Mouse (Mus musculus) T-helper 17 cell (primary cell): Measurements from ENCODE around the gene Zfand3.

Experiments
- in situ Hi-C, 2 experiments: fragments of 300-600 bp; cut with MboI, MseI; formaldehyde crosslinking; loops; 1 replicate in 1 of 2; 2 replicates in 1 of 2; pipeline ENCODE4 v1.15.1; 2025; ENCODE audit warnings: high pct_unique_total_duplicates in 2 of 2

Zfand3 gene

DNA sequence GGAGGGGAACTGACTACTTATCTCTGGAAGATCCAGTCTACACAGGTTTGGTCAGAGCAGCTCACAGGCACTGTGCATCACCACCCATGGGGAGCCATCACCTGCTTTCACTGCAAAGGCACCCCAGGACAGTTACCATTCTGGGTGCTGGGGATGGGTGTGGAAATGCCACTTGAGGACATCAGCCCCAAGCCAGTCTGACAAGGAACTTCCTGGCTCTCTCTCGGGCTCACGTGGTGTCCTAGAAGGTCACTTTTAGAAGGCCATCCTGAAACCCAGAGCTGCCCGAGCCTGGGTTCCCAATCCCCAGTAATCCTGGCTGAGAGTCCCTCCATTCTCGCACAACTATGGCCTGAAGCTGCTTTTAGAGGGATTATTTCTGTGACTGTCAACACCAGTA, 211.2 kb downstream of the Zfand3 start:
- in situ Hi-C loops, result no loop called here

DNA sequence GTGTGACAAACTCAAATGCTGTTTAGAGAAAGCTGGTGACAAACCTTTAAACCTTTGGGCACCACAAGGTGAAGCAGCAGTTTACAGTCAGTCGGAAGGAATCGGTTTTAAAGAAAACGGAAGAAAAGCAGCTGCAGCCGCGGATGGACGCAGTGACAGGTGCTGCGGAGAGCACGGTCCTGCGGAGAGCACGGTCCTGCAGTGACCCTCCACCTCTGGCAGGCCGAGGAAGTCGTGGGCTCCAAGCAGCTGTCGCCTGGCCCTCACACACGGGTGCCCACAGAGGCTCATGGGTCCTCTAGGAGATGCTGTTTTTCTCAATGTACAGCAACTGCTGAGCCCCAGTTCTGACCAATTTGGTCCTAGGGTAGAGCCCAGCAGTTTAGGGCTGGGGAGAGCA, 217.1 kb downstream of the Zfand3 start:
- in situ Hi-C loops, result no loop called here

DNA sequence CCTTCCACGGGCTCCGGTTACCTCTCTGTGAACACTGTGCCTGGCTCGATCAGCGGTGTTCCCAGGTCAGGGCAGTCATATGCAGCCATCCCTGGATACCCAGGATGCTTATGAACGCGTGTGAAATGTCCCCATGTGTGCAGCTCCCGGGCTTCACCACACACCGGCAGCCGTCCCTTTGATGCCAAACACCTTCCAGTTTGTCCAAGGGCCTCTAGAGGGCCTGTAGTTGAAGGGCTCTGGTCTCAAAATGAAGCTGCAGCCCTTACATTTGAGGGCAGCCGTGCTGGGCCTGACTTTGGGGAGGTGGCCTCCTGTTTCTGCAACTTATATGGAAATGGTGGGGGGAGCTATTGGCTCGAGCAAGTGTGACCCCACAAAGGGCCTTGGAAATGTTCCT, 217.8 kb downstream of the Zfand3 start:
- in situ Hi-C loops, result no loop called here

DNA sequence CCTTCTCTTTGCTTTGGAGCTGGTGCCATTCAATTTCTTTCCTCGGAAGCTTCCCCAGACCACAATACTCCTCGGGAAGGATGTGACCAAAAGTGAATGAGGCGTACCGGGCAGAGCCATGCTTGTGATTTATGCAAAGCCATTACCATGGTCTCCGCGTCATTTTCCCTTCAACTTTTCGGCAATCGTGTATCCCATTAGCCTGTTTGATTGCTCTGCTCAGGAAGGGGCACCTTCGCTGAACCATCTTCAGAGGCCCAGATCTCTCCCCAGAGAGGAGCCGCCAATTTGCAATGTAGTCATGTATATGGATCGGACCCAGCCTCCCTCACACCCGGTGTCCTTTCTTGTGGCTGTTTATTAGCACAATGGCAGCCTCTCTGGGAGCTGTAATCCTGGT, 218.3 kb downstream of the Zfand3 start:
- in situ Hi-C loops, result no loop called here

DNA sequence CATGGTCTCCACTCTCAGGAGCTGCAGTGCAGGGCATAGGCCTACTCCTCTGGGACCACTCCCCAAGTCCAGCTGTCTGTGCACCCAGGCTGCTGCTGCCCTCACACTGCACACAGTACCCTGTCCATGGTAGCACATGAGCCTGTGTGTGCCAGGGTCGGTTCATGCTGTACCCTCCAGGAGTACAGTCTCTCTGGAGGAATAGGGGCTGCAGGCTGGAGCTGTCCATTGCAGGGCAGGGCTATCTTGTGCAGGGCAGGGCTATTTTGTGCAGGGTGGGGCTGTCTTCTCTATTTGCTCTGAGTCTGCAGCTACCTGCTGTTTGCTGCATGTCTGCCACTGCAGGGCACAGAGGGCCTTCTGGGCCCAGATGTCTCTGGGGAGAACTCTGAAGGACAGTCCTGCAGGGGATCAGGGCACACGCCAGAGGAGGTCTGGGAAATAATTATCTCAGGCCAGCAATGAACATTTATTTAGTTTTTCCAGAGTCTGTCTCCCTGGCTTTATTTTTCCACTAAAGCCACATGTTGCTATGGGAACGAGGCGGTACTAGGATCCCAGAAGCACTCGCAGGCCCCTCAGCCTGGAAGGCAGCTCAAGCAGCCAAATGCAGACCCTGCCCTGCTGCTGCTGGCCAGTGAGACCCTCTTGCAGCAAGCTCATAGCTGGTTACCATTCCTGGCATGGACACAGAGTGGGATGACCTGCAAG, 220.7 kb downstream of the Zfand3 start:
- in situ Hi-C loops, result no loop called here

DNA sequence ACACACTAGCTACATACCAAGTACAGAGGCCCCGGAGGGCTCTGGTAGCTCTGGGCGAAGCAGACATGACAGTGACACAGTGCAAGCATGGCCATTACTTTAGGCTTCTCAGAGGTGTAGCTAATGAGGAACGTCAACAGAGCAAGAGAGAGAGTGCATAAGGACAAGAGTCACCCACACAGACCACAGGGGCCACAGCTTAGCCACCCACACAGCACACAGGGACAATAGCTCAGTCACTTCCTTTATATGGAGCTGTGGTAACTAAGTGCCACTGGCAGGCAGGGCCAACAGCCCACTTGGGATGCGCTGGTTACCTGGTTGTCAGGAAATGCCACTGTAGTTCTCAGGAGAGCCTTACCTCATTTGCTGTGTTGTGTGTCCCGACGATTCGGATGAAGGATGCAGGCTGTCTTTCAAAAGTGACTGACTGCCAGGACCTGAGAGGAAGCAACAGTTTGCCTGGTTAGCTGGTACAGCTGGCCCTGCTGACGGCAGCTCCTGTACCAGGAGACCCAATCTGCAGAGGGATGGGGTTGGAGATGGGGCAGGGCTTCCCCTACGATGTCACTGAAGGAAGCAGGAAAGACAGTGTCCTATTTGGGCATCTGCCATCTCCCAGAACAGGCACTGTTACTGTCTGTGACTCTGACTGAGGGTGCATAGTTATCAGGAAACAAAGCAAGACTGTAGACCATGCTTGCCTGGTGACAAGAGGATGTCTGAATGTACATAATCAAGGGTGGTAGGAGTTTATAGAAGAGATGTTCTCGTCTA, 224.1 kb downstream of the Zfand3 start:
- in situ Hi-C loops, result no loop called here

DNA sequence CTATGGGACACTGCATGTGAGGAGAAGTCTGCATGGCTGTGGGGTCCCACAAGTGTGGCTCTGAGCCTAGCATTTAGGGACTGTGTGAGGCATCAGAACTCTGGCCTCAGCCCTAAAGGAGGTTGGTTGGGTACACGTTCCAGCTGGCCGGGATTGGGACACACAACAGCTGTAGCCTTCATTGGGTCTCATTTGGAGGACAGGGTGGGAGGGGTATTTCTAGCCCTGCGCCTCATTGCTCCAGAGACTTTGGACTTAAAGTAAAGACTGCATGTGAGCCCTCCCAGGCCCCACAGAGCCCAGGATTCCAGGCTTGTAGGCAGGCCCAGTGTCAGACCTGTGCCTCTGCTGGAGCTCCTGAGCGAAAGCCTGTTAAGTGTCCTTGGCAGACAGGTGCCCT, 225.9 kb downstream of the Zfand3 start:
- in situ Hi-C loops, result no loop called here

DNA sequence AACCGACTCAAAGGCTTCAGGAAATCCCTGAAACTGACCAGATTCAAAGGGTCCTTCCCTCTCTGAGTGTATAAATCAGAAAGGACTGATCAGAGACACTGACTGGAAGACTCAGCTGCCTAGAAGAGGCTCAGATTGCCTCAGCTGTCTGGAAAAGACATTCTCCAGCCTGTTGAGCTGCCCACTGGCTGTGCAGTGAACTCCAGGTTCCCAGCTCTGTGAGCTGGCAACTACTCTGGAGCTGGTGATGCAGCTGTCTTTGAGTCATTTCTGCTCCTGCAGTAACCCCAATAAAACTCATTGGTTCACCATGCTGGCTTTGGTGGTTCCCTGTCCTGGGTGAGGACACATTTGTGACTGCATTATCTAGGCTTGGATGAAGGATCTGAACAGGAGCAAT, 226.9 kb downstream of the Zfand3 start:
- in situ Hi-C loops, result no loop called here

DNA sequence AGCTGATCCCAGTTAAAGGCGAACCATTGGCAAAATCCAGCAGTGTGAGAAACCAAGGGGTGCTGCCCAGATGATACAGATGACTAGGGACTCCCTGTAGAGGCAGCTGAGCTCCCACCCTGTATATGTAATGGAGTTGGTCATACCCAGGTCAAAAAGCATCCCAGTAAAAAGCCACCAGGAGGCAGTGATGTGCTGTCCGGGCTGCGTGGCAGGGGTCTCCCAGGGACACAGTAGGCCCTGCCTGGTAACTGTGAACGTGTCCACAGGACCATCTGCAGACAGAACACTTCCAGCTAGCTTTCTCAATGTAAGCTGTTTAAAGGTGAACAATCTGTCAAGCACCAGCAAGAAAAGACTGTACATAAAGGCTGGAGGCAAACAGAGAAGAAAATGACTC, 228.2 kb downstream of the Zfand3 start:
- in situ Hi-C loops, result no loop called here

DNA sequence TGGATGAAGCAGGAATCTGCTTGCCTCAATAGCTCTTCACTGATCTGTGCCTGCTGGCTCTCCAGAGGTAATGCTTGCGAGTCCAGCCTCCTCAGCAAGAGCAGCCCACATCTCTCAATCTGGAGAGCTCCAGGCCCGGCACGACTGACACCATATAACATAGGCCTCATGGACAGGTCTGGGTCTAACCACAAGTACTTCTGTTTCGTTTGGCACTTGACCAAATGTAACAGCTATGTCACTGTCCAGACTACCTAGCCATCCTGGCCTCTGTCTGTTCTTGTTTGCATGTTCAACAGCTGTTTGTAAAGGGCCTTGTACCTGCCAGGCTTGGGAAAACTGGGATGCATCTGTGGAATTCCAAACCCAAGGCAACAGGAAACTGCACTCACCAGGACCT, 230.8 kb downstream of the Zfand3 start:
- in situ Hi-C loops, result no loop called here

DNA sequence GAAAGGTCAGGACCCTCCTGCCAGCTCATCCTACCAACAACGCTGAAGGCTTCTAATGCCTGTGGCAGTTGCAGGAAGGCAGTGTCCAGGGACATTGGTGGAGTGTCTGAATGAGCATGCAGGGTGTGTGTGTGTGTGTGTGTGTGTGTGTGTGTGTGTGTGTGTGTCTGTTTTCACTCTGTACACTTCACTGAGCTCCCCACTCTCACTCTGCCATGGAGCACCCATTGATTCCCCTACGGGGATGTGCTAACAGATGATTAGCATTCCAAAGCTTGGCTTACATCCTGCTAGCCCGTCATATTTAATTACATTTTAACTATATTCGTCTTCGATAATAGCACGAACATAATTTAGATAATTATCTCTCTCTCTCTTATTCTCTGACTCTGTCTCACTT, 232.1 kb downstream of the Zfand3 start:
- in situ Hi-C loops, result no loop called here

DNA sequence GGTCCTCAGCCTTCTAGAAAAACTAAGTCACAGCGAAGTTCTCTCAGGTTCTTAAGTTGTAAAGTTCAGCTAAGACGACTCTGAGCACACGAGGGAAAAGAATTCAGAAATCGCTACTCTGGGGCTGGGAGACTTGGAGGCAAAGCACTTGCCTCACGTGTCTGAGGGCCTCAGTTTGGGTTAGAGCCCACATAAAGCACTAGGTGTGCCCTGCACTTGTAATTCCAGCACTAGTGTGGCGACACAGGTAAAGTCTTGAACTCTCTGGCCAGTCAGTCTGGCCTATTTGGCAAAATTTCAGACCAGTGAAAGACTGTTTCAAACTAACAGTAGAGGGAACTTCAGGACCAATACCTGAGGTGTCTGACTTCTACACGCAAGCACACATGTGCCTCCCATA, 233.1 kb downstream of the Zfand3 start:
- in situ Hi-C loops, result no loop called here

DNA sequence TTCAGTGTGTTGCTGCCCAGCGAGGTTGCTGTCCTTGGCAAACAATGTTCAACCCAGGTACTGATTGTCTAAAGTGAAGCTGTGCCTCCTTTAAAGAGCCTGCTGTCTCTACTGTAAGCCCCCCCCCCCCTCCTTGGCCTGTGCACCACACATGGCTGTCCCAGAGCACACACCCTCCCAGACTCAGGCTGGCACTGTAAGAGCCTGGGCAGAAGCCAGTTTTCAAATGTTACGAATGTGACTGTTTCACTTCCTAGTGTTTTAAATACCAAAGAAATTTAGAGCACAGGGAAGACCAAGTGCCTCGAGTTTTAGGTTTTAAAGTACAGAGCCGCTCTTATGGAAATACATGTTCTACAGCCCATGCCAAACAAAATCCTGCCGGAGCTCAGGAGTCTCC, 234.9 kb downstream of the Zfand3 start:
- in situ Hi-C loops, result no loop called here

DNA sequence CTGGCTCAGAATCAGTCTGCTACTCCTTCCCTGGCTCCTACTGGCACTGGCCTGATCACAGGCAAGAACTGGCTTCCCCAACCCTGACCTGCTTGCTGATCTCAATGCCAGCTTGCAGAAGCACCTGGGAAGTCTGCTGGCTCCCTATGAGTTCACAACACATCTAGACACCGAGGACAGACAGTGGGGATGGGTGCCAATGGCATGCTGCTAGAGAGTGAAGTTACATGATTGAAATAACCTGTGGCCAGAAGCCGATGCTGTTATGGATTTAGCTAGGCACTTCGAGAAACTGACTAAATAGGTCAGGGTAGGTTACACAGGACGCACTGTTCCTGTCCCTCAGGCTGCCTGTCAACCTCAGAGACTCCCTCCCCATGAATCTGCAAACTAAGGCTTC, 236.1 kb downstream of the Zfand3 start:
- in situ Hi-C loops, result no loop called here

DNA sequence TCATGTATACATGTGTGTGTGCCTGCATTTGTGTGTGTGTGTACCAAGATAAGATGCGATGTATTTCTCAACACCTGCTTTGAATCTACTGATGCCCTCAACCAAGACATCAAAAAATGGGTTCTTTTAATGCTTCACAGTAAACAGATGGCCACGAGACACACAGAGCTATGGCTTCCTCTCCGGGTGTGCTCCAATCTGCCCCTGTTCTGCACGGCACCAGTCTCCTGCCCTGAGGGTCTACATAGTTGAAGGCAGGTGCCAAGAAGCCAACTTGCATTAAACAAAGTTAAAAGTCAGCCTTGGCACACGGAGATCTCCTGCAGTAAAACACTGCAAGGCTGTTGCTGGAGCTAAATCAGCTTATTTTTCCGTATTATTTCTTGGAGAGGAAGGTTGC, 236.5 kb downstream of the Zfand3 start:
- in situ Hi-C loops, result no loop called here

DNA sequence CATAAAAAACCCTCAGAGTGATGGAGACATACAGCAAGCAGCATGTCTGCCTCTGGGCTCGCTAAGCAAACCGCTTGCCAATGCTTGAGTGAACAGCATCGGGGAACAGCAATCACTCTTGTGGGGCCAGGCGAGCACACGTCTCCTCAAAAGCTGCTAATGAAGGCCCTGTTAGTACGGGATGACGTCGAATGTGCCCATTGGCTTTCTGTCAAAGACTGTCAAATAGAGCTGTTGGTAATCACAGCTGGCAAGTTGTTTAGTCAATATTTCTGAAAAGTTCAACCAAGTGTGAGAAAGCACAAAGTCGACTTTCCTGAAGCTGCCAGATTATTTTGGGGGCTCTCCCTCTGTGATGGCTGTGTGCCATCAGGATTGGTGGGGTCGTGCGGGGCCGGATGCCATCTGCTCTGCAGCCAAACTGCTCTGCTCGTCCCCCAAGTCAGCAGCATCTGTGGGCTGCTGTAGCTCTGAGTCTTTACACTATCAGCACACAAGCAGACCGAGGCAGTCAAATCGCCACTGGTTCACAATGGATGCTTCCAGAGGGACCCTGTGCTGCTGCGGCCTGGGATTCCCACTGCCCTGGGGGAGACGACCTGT, 237.3 kb downstream of the Zfand3 start:
- in situ Hi-C loops, result no loop called here

DNA sequence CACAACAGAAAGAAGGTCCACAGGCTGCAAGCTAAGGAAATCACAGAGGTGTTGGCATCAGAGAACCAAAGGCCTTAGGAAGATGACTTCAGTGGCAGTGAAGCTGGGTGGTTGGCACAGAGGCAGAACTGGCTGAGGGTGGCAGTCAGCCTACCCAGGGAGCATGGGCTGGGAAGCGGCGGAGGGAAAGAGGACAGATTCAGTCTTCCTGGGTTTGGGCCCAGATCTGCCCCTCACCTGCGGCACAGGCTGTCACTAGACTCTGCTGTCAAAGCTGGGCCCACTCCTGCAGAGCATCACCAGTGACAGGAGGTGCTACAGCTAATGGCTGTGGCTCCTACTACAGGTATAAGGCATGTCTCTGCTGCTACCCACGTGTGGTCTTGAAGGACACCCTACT, 238.1 kb downstream of the Zfand3 start:
- in situ Hi-C loops, result no loop called here

DNA sequence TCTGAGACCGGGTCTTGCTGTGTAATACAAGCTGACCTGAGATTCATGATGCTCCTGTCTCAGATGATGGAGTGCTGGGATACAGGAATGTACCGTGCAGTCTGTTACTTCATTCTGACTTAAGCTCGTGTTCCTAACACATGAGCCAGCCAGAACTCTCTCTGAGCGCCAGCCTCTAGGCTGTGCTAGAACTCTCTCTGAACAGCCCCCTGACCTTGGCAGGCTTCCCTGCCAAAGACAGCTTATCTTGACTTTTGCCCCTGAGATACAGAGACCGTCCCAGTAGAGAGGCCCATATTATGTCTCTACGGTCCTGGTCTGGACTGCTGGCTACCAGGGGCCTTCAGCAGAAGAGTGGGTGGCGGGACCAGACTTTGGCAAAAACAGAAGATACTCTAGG, 239.0 kb downstream of the Zfand3 start:
- in situ Hi-C loops, result no loop called here

DNA sequence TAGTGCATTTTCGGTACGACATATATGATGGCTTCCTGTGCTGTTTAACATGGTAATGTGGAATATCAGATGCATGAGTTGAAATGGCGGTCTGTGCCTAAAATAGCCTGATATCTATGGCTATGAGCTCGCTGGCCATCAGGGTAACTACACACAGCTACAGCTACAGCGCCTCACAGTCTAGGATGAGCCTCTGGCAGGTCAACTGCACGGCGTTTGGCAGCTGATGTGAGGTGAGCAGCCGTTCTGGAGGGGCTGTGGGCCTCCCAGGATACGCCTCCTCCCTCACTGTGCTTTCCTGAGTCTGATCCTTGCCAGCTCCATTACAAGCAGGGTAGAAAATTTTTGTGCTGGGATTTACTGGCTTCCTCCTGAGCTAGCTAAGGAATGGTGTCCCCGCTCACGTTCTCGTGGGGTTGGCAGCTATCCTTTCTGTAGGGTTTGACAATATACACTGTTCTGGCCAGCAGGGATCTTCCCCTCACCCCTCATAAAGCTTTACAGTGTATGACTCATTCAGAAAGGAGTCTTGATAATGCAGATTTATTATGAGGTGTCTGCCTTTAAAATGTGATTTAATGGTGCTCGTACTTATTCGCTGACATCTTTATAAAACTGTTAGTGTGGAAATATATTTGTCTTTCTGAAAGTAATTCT, 240.2 kb downstream of the Zfand3 start:
- in situ Hi-C loops, result no loop called here

DNA sequence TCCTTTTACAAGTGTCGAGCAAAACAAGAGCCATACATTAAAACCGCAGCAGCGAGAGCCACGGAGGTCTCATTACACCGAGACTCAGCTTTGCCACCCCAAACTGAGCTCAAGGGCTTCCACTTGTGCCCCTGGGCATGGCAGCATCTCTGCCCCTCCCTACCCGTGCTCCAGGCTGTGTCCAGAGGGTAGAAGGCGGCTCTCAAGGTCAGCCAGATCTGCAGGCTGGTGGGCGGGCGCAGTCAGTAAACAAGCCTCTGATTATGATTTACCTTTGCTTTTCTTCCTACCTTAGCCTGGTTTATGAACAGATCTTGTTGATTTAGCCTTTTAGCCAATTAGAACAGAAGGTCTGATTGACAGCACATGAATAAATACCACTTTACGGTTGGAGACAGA, 240.8 kb downstream of the Zfand3 start:
- in situ Hi-C loops, result no loop called here

DNA sequence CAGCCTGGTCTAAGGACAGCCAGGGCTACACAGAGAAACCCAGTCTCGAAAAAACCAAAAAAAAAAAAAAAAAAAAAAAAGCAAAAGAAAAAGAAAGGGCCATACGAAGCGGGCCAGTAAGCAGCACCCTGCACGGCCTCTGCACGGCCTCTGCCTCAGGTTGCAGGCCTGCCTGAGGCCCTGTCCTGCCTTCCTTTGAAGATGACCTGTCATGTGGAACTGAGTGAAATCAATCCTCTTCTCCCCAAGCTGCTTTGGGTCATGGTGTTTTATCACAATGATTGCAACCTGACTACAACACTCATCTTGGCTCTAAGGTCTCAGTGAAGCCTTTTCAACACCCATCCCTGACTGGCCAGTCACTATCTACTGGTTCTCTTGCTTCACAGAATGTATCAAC, 248.5 kb downstream of the Zfand3 start:
- in situ Hi-C loops, result loop anchor here in 1 of 2 experiments (10.0 kb wide), 1 partner anchor 192 kb away; no protein-coding TSS in a partner anchor

DNA sequence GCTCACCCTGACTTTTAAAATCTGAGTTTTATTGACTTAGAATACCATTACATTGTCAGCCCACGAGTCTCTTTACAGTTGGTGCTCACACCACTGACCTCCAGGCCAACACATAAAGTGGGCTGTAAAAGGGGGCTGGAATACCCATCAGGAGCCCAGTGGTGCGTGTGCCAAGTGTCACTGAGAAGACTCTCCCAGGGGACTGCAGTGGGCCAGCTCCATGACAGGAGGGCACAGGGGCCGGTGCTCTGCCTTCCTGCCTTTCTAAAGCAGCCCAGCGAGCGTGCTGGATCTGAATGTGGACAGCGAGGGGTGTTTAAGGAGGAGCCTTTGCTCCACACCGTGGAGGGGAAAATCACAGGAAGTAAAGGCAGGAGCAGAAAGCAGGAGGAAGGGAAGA, 249.4 kb downstream of the Zfand3 start:
- in situ Hi-C loops, result loop anchor here in 1 of 2 experiments (10.0 kb wide), 1 partner anchor 191 kb away; no protein-coding TSS in a partner anchor
